Mouse (Mus musculus): ENCODE measurements around the gene Olfr54.

Olfr54 gene

DNA sequence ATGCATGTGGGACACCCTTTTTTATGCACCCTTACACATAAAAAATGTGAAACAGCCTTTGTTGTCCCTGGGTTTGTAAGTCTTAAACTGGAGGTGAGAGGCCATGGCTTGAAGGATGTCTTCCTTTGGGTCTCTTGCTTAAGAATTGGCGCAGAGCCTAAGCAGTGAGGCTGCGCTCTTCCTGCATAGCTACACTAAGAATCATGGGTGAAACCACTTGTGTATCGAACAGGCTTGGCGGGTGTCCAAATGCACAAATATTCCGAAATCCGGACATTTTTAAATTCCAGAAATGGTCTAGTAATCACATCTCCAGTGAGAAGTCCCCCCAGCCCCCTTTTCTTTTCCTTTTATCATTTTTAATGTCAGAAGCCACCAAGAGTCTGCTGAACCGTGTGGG, 49.2 kb downstream of the Olfr54 start:
- TF ChIP-seq GATA4 (IDR thresholded peaks at IDR 0.05; ENCODE audit: insufficient replicate concordance, low read length): no peak

DNA sequence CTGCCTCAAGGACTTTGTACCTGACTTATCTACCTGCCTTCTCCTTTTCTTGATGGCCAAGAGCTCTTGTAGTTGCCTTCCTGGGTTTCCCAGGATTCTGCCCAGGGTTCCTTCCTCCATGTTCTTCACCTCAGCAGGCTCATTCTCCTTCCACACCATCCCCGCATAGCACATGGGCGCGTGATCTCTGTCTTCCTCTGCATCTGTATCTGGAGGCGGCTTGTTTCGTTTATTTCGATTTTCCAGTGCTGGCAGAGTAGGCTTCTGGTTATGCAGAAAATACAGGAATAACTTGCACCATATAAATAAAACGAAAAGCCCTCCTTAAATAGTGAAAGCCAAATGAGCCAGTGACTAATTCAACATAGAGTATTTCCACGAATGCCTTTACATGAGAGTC, 49.8 kb downstream of the Olfr54 start:
- no peak for TF ChIP-seq GATA4 (IDR thresholded peaks at IDR 0.05; ENCODE audit: insufficient replicate concordance, low read length)
